In the genomic region with DNA sequence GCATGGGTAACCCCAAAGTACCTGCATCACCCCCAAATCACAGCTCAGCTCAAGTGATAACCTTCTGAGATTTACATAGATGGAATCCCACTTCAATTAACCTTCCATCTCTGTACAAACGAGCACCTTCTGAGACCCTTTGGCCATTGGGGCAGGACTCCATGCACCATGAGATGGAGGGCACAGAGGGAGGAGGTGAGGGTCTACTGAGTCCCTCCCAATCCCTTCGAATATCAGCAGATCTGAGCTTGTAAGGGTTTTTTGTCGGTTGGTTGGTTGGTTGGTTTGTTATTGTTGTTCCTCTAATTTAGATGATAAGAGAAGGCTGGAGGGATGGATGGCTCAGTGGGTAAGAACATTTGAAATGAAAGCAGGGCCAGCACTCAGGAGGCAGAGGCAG, we compare ENCODE assay signal across 17 mouse cellular contexts.
"Had no signal": no experiment of that assay in that cellular context is flagged by ENCODE, and none has a peak within 500 bp of the region (broad histone marks: within the 10 kb centered on the region; RNA-seq: fewer than 3 reads in every experiment).

No protein-coding gene starts in this region.

- H3K9me3 ChIP-seq: liver, embryonic 12.5 days; neural tube, embryonic 13.5 days; neural tube, embryonic 15.5 days had no signal

- DNase-seq: lung, adult 2 months; midbrain, embryonic 14.5 days; retina, postnatal 1 day; right cerebral cortex, adult 18-20 months; right cerebral cortex, postnatal 25 days; right cerebral cortex, postnatal 4 days; spleen, adult 18-20 months; thymus, adult 18-20 months; thymus, postnatal 14 days; thymus, postnatal 36 days had no signal

- H3K9ac ChIP-seq: liver, embryonic 12.5 days; liver, embryonic 14.5 days; neural tube, embryonic 13.5 days; neural tube, embryonic 15.5 days had no signal

- H3K27me3 ChIP-seq: neural tube, embryonic 13.5 days; neural tube, embryonic 15.5 days had no signal

- H3K4me2 ChIP-seq: liver, embryonic 12.5 days; neural tube, embryonic 13.5 days; neural tube, embryonic 15.5 days had no signal

- H3K36me3 ChIP-seq: liver, embryonic 12.5 days; neural tube, embryonic 13.5 days; neural tube, embryonic 15.5 days had no signal

- H3K4me3 ChIP-seq: liver, embryonic 12.5 days; midbrain, embryonic 10.5 days; myocyte; neural tube, embryonic 13.5 days; neural tube, embryonic 15.5 days had no signal

- ATAC-seq: liver, embryonic 12.5 days; midbrain, embryonic 16.5 days had no signal

- H3K27ac ChIP-seq: liver, embryonic 12.5 days; liver, embryonic 14.5 days; midbrain, embryonic 10.5 days; neural tube, embryonic 13.5 days; neural tube, embryonic 15.5 days had no signal
